In the genomic region with DNA sequence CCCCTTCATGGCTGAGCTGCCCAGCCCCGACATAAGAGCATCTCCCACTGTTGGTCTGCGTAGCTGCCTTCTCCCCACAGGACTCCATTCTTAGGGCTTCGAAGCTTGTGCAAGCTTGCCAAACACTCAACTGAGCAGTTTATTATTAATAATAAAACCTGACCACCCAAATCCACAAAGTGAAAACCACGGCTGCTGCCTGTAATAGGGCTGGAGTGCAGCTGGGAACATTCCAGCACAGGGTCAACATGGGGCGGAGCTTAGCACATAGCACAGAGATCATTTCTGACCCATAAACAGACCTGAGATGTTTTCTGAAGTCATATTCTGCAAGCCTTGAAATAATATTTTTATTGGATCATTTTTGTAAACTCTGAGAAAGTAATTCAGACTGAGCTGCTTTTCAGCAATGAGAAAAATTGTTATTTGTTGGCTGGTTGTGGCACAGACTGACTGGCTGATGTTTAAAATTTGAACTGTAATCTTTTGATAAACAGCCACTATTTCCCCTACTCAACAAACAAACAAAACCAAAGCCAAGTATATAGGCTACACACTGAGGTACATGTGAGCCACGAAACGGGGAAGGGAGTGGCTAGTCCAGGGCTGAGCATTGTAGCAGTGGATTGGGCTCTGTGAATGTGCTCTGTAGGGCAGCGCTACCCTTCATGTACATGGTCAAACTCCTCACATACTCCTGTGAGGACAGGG, we compare ENCODE assay signal across 11 mouse cellular contexts.
DNase-seq lines count a peak whose midpoint lies in the region; ATAC-seq and TF ChIP-seq lines count a peak whose summit lies in the region.
"Had no signal": no experiment of that assay in that cellular context is flagged by ENCODE, and none has a peak within 500 bp of the region (broad histone marks: within the 10 kb centered on the region; RNA-seq: fewer than 3 reads in every experiment).

No protein-coding gene starts in this region.

- no peak for TF ChIP-seq CTCF in lung, adult 2 months (IDR thresholded peaks at IDR 0.05; ENCODE audit: insufficient read depth, low read length)

- whole genome bisulfite sequencing in lung, adult 2 months: 51% methylated on average over 8 of the region's 8 CpGs
- 85% methylated on average over 8 of the region's 8 CpGs for WGBS in hindbrain, embryonic 11.5 days

- no peak for TF ChIP-seq POLR2A in lung, adult 2 months (IDR thresholded peaks at IDR 0.05; ENCODE audit: borderline replicate concordance, extremely low read depth, low read depth, low read length)

- H3K36me3 ChIP-seq in hindbrain, embryonic 11.5 days (ENCODE audit: control insufficient read depth, insufficient read depth, low read length): no peaks in the 10 kb centered on the region
- H3K36me3 ChIP-seq: hindbrain, embryonic 15.5 days had no signal

- DNase-seq in lung, adult 18-20 months: peak; percentile 35 to 58
- DNase-seq in lung, adult 2 months: no peak
- DNase-seq in kidney, adult 18-20 months: peak; percentile 47
- peak; percentile 78 to 84 for DNase-seq in kidney, postnatal 4 days
- DNase-seq in lung, postnatal 36 days: peak; percentile 41
- DNase-seq in B cell, adult 2 months: no peak
- no peak for DNase-seq in spleen, postnatal 36 days (ENCODE audit: low spot score in 2 of 2)
- DNase-seq in hindbrain, embryonic 11.5 days (ENCODE audit: low spot score): no peak
- DNase-seq: right cerebral cortex, adult 18-20 months; thymus, postnatal 14 days had no signal

- H3K4me3 ChIP-seq in lung, adult 2 months (replicated peaks; ENCODE audit: extremely low read depth, low read depth, low read length): no peak overlapping the region
- H3K4me3 ChIP-seq in hindbrain, embryonic 11.5 days (ENCODE audit: low read depth, low read length): no peak overlapping the region
- H3K4me3 ChIP-seq: hindbrain, embryonic 15.5 days had no signal

- no peak for ATAC-seq in hindbrain, embryonic 11.5 days (ENCODE audit: low FRiP score)

- no peak overlapping the region for H3K9ac ChIP-seq in hindbrain, embryonic 11.5 days (ENCODE audit: low read depth, low read length)
- H3K9ac ChIP-seq: hindbrain, embryonic 15.5 days had no signal

- H3K27ac ChIP-seq in hindbrain, embryonic 11.5 days (ENCODE audit: low read depth, low read length): no peak overlapping the region
- H3K27ac ChIP-seq: hindbrain, embryonic 15.5 days had no signal

- peaks cover 4% of the 10 kb centered on the region for H3K4me1 ChIP-seq in lung, adult 2 months (ENCODE audit: control insufficient read depth, insufficient read depth, low read length)
- no peaks in the 10 kb centered on the region for H3K4me1 ChIP-seq in hindbrain, embryonic 11.5 days (replicated peaks; ENCODE audit: control insufficient read depth, insufficient read depth, low read length)
- H3K4me1 ChIP-seq: hindbrain, embryonic 15.5 days had no signal

- H3K4me2 ChIP-seq in hindbrain, embryonic 11.5 days (replicated peaks; ENCODE audit: low read depth, low read length): no peak overlapping the region
- H3K4me2 ChIP-seq: hindbrain, embryonic 15.5 days had no signal

- no peaks in the 10 kb centered on the region for H3K27me3 ChIP-seq in hindbrain, embryonic 11.5 days (ENCODE audit: control insufficient read depth, insufficient read depth, low read length)
- H3K27me3 ChIP-seq: hindbrain, embryonic 15.5 days had no signal

- H3K9me3 ChIP-seq in hindbrain, embryonic 11.5 days (ENCODE audit: control insufficient read depth, low read length): no peaks in the 10 kb centered on the region
- H3K9me3 ChIP-seq: hindbrain, embryonic 15.5 days had no signal

Comparison
In these comparisons a context has a peak if more than half of its experiments do, and no peak if none do; other contexts are left out.
1. DNase-seq: peak in lung, adult 18-20 months (2 of 2), kidney, adult 18-20 months (single experiment), kidney, postnatal 4 days (2 of 2) and lung, postnatal 36 days (single experiment); none in lung, adult 2 months (single experiment), B cell, adult 2 months (0 of 2), spleen, postnatal 36 days (0 of 2) and hindbrain, embryonic 11.5 days (single experiment).